ENCODE assay signal across 20 mouse cellular contexts in the genomic region with DNA sequence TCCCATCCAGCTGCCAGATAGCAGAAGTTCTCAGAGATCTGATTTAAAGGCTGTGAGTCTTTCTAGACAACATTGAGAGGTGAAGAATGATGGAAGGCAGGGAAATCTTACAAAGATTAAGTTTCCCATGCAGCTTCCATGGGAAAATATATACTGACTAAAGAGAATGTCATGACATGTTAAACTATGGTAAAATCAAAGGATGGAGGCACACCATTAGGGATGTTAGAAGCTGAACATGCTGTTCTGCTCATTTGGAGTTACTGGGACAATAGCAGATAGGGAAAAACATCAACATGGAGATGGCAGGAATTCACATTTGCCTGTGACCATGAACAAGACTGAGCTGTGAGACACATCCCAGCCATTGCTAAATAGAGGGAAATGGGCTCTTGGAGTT.
"Had no signal": no experiment of that assay in that cellular context is flagged by ENCODE, and none has a peak within 500 bp of the region (broad histone marks: within the 10 kb centered on the region; RNA-seq: fewer than 3 reads in every experiment).

No protein-coding gene starts in this region.

- H3K4me2 ChIP-seq: liver, embryonic 11.5 days; liver, embryonic 13.5 days; liver, embryonic 15.5 days; midbrain, embryonic 12.5 days; neural tube, embryonic 13.5 days; neural tube, embryonic 15.5 days had no signal

- ATAC-seq: liver, postnatal 0 days; midbrain, embryonic 16.5 days had no signal

- DNase-seq: liver; liver, embryonic 13.5 days; liver, postnatal 0 days; midbrain, embryonic 14.5 days; retina, postnatal 1 day; right cerebral cortex, adult 18-20 months; right cerebral cortex, postnatal 25 days; right cerebral cortex, postnatal 4 days; spleen, adult 18-20 months; thymus, adult 18-20 months; thymus, postnatal 14 days; thymus, postnatal 36 days had no signal

- H3K27me3 ChIP-seq: liver, embryonic 13.5 days; liver, embryonic 15.5 days; midbrain, embryonic 12.5 days; neural tube, embryonic 13.5 days; neural tube, embryonic 15.5 days had no signal

- H3K27ac ChIP-seq: liver, embryonic 13.5 days; liver, embryonic 15.5 days; midbrain, embryonic 10.5 days; midbrain, embryonic 12.5 days; neural tube, embryonic 13.5 days; neural tube, embryonic 15.5 days had no signal

- H3K9me3 ChIP-seq: liver, embryonic 13.5 days; liver, embryonic 15.5 days; midbrain, embryonic 10.5 days; midbrain, embryonic 12.5 days; neural tube, embryonic 13.5 days; neural tube, embryonic 15.5 days had no signal

- H3K36me3 ChIP-seq: liver, embryonic 13.5 days; liver, embryonic 15.5 days; midbrain, embryonic 10.5 days; midbrain, embryonic 12.5 days; neural tube, embryonic 13.5 days; neural tube, embryonic 15.5 days had no signal

- H3K9ac ChIP-seq: liver, embryonic 13.5 days; liver, embryonic 15.5 days; liver, postnatal 0 days; midbrain, embryonic 12.5 days; neural tube, embryonic 13.5 days; neural tube, embryonic 15.5 days had no signal

- H3K4me1 ChIP-seq: liver, embryonic 13.5 days; liver, embryonic 15.5 days; midbrain, embryonic 10.5 days; midbrain, embryonic 12.5 days; neural tube, embryonic 13.5 days; neural tube, embryonic 15.5 days had no signal

- H3K4me3 ChIP-seq: liver, embryonic 13.5 days; liver, embryonic 15.5 days; midbrain, embryonic 10.5 days; midbrain, embryonic 12.5 days; myocyte; neural tube, embryonic 13.5 days; neural tube, embryonic 15.5 days had no signal
